Mouse (Mus musculus): ENCODE measurements at regions not wholly inside any gene's neighbourhood (a gene's known extent, or its start where the extent isn't known, plus 50 kb on each side); places are given as distances from the start of the nearest gene placed in this dataset.

- Histone ChIP-seq H3K9ac (replicated peaks; ENCODE audit: low read depth) (no peak overlapping the region), H3K36me3 (ENCODE audit: insufficient read depth, low read length) (no peaks in the 10 kb centered on the region), H3K4me3 (ENCODE audit: low read depth, low read length) (no peak overlapping the region), H3K27me3 (replicated peaks; ENCODE audit: insufficient read depth, low read length) (no peaks in the 10 kb centered on the region), H3K4me1 (ENCODE audit: insufficient read depth, low read depth, low read length) (no peaks in the 10 kb centered on the region), H3K9me3 (ENCODE audit: low read length) (no peaks in the 10 kb centered on the region), H3K4me2 (replicated peaks; ENCODE audit: low read depth, low read length) (no peak overlapping the region), H3K27ac (ENCODE audit: low read length) (no peak overlapping the region)
- 89% methylated on average over 5 of the region's 5 CpGs for WGBS
- no peak for TF ChIP-seq CTCF (IDR thresholded peaks at IDR 0.05)
- ATAC-seq (no peak), DNase-seq (ENCODE audit: low spot score) (no peak)
Measured at GRCm38 (mm10) chr15:67337040-67337395, 836.3 kb upstream of the Lrrc6 start.

GRCm38 (mm10) chr15:67336294-67337039, 835.8 kb upstream of the Lrrc6 start:
- H3K9me3 ChIP-seq (ENCODE audit: low read length): no peaks in the 10 kb centered on the region
- H3K4me2 ChIP-seq (replicated peaks; ENCODE audit: low read depth, low read length): no peak overlapping the region
- no peak for ATAC-seq
- H3K36me3 ChIP-seq (ENCODE audit: insufficient read depth, low read length): no peaks in the 10 kb centered on the region
- TF ChIP-seq EP300 (IDR thresholded peaks at IDR 0.05) (no peak), CTCF (IDR thresholded peaks at IDR 0.05) (no peak)
- H3K9ac ChIP-seq (replicated peaks; ENCODE audit: low read depth): no peak overlapping the region
- H3K27ac ChIP-seq (ENCODE audit: low read length): no peak overlapping the region
- no peak for DNase-seq (ENCODE audit: low spot score)
- no peaks in the 10 kb centered on the region for H3K4me1 ChIP-seq (ENCODE audit: insufficient read depth, low read depth, low read length)
- no peaks in the 10 kb centered on the region for H3K27me3 ChIP-seq (replicated peaks; ENCODE audit: insufficient read depth, low read length)
- 51% methylated on average over 5 of the region's 5 CpGs for WGBS
- H3K4me3 ChIP-seq (ENCODE audit: low read depth, low read length): no peak overlapping the region

GRCm38 (mm10) chr15:67332521-67332920, 831.8 kb upstream of the Lrrc6 start:
- Histone ChIP-seq H3K4me3 (ENCODE audit: low read depth, low read length) (no peak overlapping the region), H3K9me3 (ENCODE audit: low read length) (no peaks in the 10 kb centered on the region), H3K4me2 (replicated peaks; ENCODE audit: low read depth, low read length) (no peak overlapping the region), H3K9ac (replicated peaks; ENCODE audit: low read depth) (no peak overlapping the region), H3K27me3 (replicated peaks; ENCODE audit: insufficient read depth, low read length) (no peaks in the 10 kb centered on the region), H3K4me1 (ENCODE audit: insufficient read depth, low read depth, low read length) (no peaks in the 10 kb centered on the region), H3K36me3 (ENCODE audit: insufficient read depth, low read length) (no peaks in the 10 kb centered on the region), H3K27ac (ENCODE audit: low read length) (no peak overlapping the region)
- TF ChIP-seq CTCF (IDR thresholded peaks at IDR 0.05) (no peak), EP300 (IDR thresholded peaks at IDR 0.05) (no peak)
- WGBS: 78% methylated on average over 1 of the region's 1 CpGs
- no peak for DNase-seq (ENCODE audit: low spot score)
- ATAC-seq: no peak

GRCm38 (mm10) chr15:67320292-67320691, 819.6 kb upstream of the Lrrc6 start:
- no peak for TF ChIP-seq CTCF (IDR thresholded peaks at IDR 0.05)
- TF ChIP-seq EP300 (IDR thresholded peaks at IDR 0.05): no peak
- no peak for ATAC-seq
- 54% methylated on average over 2 of the region's 2 CpGs for WGBS

GRCm38 (mm10) chr15:67315202-67315601, 814.5 kb upstream of the Lrrc6 start:
- ATAC-seq (no peak), DNase-seq (ENCODE audit: low spot score) (no peak)
- no peak overlapping the region for H3K4me3 ChIP-seq (ENCODE audit: low read depth, low read length)
- no peak overlapping the region for H3K27ac ChIP-seq (ENCODE audit: low read length)
- no peaks in the 10 kb centered on the region for H3K27me3 ChIP-seq (replicated peaks; ENCODE audit: insufficient read depth, low read length)
- no peak overlapping the region for H3K4me2 ChIP-seq (replicated peaks; ENCODE audit: low read depth, low read length)
- 94% methylated on average over 1 of the region's 1 CpGs for WGBS
- no peaks in the 10 kb centered on the region for H3K9me3 ChIP-seq (ENCODE audit: low read length)
- TF ChIP-seq EP300 (IDR thresholded peaks at IDR 0.05) (no peak), CTCF (IDR thresholded peaks at IDR 0.05) (no peak)
- H3K9ac ChIP-seq (replicated peaks; ENCODE audit: low read depth): no peak overlapping the region
- H3K4me1 ChIP-seq (ENCODE audit: insufficient read depth, low read depth, low read length): no peaks in the 10 kb centered on the region
- no peaks in the 10 kb centered on the region for H3K36me3 ChIP-seq (ENCODE audit: insufficient read depth, low read length)

More at GRCm38 (mm10) chr15:67320292-67320691, 819.6 kb upstream of the Lrrc6 start:
- Histone ChIP-seq H3K27ac (ENCODE audit: low read length) (no peak overlapping the region), H3K4me2 (replicated peaks; ENCODE audit: low read depth, low read length) (no peak overlapping the region), H3K9me3 (ENCODE audit: low read length) (no peaks in the 10 kb centered on the region), H3K4me3 (ENCODE audit: low read depth, low read length) (no peak overlapping the region), H3K27me3 (replicated peaks; ENCODE audit: insufficient read depth, low read length) (no peaks in the 10 kb centered on the region), H3K9ac (replicated peaks; ENCODE audit: low read depth) (no peak overlapping the region), H3K36me3 (ENCODE audit: insufficient read depth, low read length) (no peaks in the 10 kb centered on the region), H3K4me1 (ENCODE audit: insufficient read depth, low read depth, low read length) (no peaks in the 10 kb centered on the region)
- no peak for DNase-seq (ENCODE audit: low spot score)

- Histone ChIP-seq H3K27ac (ENCODE audit: low read length) (no peak overlapping the region), H3K9me3 (ENCODE audit: low read length) (no peaks in the 10 kb centered on the region), H3K27me3 (replicated peaks; ENCODE audit: insufficient read depth, low read length) (no peaks in the 10 kb centered on the region), H3K4me1 (ENCODE audit: insufficient read depth, low read depth, low read length) (no peaks in the 10 kb centered on the region), H3K9ac (replicated peaks; ENCODE audit: low read depth) (no peak overlapping the region), H3K4me3 (ENCODE audit: low read depth, low read length) (no peak overlapping the region), H3K36me3 (ENCODE audit: insufficient read depth, low read length) (no peaks in the 10 kb centered on the region), H3K4me2 (replicated peaks; ENCODE audit: low read depth, low read length) (no peak overlapping the region)
- peak; percentile 88 for ATAC-seq
- DNase-seq (ENCODE audit: low spot score): peak; percentile 68
- TF ChIP-seq CTCF (IDR thresholded peaks at IDR 0.05) (no peak), EP300 (IDR thresholded peaks at IDR 0.05) (peak; percentile 72)
Measured at GRCm38 (mm10) chr15:67313648-67314047, 812.9 kb upstream of the Lrrc6 start.

- Histone ChIP-seq H3K9ac (replicated peaks; ENCODE audit: low read depth) (no peak overlapping the region), H3K4me1 (ENCODE audit: insufficient read depth, low read depth, low read length) (no peaks in the 10 kb centered on the region), H3K36me3 (ENCODE audit: insufficient read depth, low read length) (no peaks in the 10 kb centered on the region), H3K4me2 (replicated peaks; ENCODE audit: low read depth, low read length) (no peak overlapping the region), H3K9me3 (ENCODE audit: low read length) (no peaks in the 10 kb centered on the region), H3K4me3 (ENCODE audit: low read depth, low read length) (no peak overlapping the region), H3K27me3 (replicated peaks; ENCODE audit: insufficient read depth, low read length) (no peaks in the 10 kb centered on the region), H3K27ac (ENCODE audit: low read length) (no peak overlapping the region)
- DNase-seq (ENCODE audit: low spot score) (peak; percentile 28), ATAC-seq (no peak)
- TF ChIP-seq CTCF (IDR thresholded peaks at IDR 0.05): no peak
- no peak for TF ChIP-seq EP300 (IDR thresholded peaks at IDR 0.05)
- 37% methylated on average over 1 of the region's 1 CpGs for WGBS
Measured at GRCm38 (mm10) chr15:67305681-67306080, 805.0 kb upstream of the Lrrc6 start.

Measured in lung, postnatal 0 days (tissue).